Mouse (Mus musculus) thymus, adult 2 months (tissue): ENCODE measurements at regions not wholly inside any gene's neighbourhood (a gene's known extent, or its start where the extent isn't known, plus 50 kb on each side); places are given as distances from the start of the nearest gene placed in this dataset.

Experiments used
- DNase-seq: peaks from one replicate; pipeline ENCODE4 v3.0.0; 2021
- H3K27ac ChIP-seq: fragments of 200-500 bp; 2 replicates; pipeline ENCODE4 v1.5.1; 2012; ENCODE audit warnings: low read length, control low read depth; ENCODE audit not compliant: control insufficient read depth, insufficient read depth
- H3K27me3 ChIP-seq: fragments of 200-500 bp; 2 replicates; pipeline ENCODE4 v1.6.1; 2012; ENCODE audit warnings: mild to moderate bottlenecking, low read length, moderate library complexity, mixed read lengths; ENCODE audit not compliant: control insufficient read depth, insufficient read depth
- H3K36me3 ChIP-seq: fragments of 200-500 bp; 2 replicates; pipeline ENCODE4 v1.6.1; 2012; ENCODE audit warnings: mild to moderate bottlenecking, low read length, moderate library complexity; ENCODE audit not compliant: control insufficient read depth, insufficient read depth
- H3K4me1 ChIP-seq: fragments of 200-500 bp; replicated peaks from 2 replicates; pipeline ENCODE4 v1.6.1; 2012; ENCODE audit warnings: low read length; ENCODE audit not compliant: control insufficient read depth, insufficient read depth
- H3K4me3 ChIP-seq: fragments of 200-500 bp; 2 replicates; pipeline ENCODE4 v1.5.1; 2012; ENCODE audit warnings: mild to moderate bottlenecking, low read length, control low read depth, moderate library complexity; ENCODE audit not compliant: control insufficient read depth, insufficient read depth
- CTCF ChIP-seq: fragments of 200-500 bp; IDR thresholded peaks from 2 replicates; pipeline ENCODE4 v1.5.1; 2012; ENCODE audit warnings: mild to moderate bottlenecking, control low read depth, low read length, moderate library complexity, borderline replicate concordance; ENCODE audit not compliant: control insufficient read depth, poor library complexity, insufficient read depth; ENCODE audit errors: extremely low read depth
- POLR2A ChIP-seq: fragments of 200-500 bp; IDR thresholded peaks from 2 replicates; pipeline ENCODE4 v1.6.1; 2012; ENCODE audit warnings: mild to moderate bottlenecking, low read length, control low read depth, moderate library complexity; ENCODE audit not compliant: control insufficient read depth, poor library complexity, insufficient read depth; ENCODE audit errors: extremely low read depth
- WGBS: fragments of 180-500 bp; shearing (Covaris S2); methylation state at CpG from one replicate; pipeline ENCODE4 v1.1.7; 2018; 5-methylcytosine and 5-hydroxymethylcytosine counted together

GRCm38 (mm10) chr2:117840406-117840805, 271.3 kb upstream of the Thbs1 start:
- Histone ChIP-seq H3K27me3 (no peaks in the 10 kb centered on the region), H3K4me3 (no peak overlapping the region), H3K4me1 (no peaks in the 10 kb centered on the region), H3K27ac (no peak overlapping the region), H3K36me3 (no peaks in the 10 kb centered on the region)
- TF ChIP-seq CTCF, result no peak
- TF ChIP-seq POLR2A, result no peak
- WGBS, result 100% methylated on average over 1 of the region's 1 CpGs
- no peak for DNase-seq

- no peak overlapping the region for H3K4me3 ChIP-seq
- DNase-seq, result no peak
- H3K36me3 ChIP-seq, result no peaks in the 10 kb centered on the region
- no peaks in the 10 kb centered on the region for H3K27me3 ChIP-seq
- TF ChIP-seq CTCF (no peak), POLR2A (no peak)
- whole genome bisulfite sequencing, result 33% methylated on average over 1 of the region's 1 CpGs
- no peaks in the 10 kb centered on the region for H3K4me1 ChIP-seq
- H3K27ac ChIP-seq, result no peak overlapping the region
These were observed 269.2 kb upstream of the Thbs1 start for GRCm38 (mm10) chr2:117842309-117842986.

DNA sequence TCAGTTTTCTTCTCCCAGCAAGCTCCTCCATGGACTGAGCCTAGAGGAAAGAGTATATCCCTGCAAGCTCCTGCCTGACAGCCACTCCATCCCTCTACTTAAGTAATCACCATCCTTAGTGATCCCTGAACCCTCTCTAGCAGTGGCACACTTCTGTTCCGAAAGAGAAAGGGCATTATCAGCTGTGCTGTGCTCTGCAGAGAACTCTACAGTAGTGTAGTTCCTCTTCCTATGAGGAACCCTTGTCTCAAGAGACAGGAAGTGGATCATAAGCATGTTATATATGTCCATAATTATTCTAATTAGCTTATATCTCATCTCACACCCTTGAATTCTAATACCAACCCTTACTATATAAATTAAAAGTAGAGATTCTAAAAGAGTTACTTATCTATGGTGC, 259.2 kb upstream of the Thbs1 start:
- WGBS, result 14% methylated on average over 1 of the region's 1 CpGs
- no peak overlapping the region for H3K4me3 ChIP-seq
- no peak for TF ChIP-seq CTCF
- TF ChIP-seq POLR2A, result no peak
- DNase-seq, result no peak
- H3K27ac ChIP-seq, result no peak overlapping the region
- H3K36me3 ChIP-seq, result no peaks in the 10 kb centered on the region
- H3K27me3 ChIP-seq, result no peaks in the 10 kb centered on the region
- no peaks in the 10 kb centered on the region for H3K4me1 ChIP-seq

GRCm38 (mm10) chr2:117862301-117862700, 249.4 kb upstream of the Thbs1 start:
- no peaks in the 10 kb centered on the region for H3K36me3 ChIP-seq
- no peak for DNase-seq
- no peaks in the 10 kb centered on the region for H3K4me1 ChIP-seq
- no peak overlapping the region for H3K4me3 ChIP-seq
- no peak overlapping the region for H3K27ac ChIP-seq
- no peak for TF ChIP-seq CTCF
- TF ChIP-seq POLR2A, result no peak
- no peaks in the 10 kb centered on the region for H3K27me3 ChIP-seq
- WGBS, result 91% methylated on average over 3 of the region's 3 CpGs

DNA sequence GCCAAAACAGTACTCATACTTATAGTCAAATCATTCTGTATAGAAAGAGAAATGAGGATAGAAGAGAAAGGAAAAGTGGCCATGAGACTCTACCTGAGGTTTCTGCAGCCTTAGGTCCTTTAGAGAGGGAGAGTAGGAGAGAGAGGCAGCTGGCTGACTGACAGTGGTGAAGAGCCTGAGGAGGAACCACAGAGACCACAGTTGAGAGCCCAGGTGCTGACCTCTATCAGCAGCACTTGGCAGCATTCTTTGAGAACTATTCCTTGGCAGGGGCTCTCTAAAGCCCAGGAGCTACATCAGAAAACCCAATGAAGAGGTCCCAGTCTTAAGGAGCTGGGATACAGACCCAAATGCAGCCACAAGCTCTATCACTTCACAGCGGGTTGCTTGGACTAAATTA, 246.6 kb upstream of the Thbs1 start:
- Histone ChIP-seq H3K36me3 (no peaks in the 10 kb centered on the region), H3K27ac (no peak overlapping the region), H3K27me3 (no peaks in the 10 kb centered on the region), H3K4me1 (no peaks in the 10 kb centered on the region), H3K4me3 (no peak overlapping the region)
- no peak for DNase-seq
- TF ChIP-seq CTCF, result no peak
- no peak for TF ChIP-seq POLR2A
- WGBS, result 93% methylated on average over 1 of the region's 1 CpGs

- H3K27me3 ChIP-seq, result no peaks in the 10 kb centered on the region
- H3K27ac ChIP-seq, result no peak overlapping the region
- H3K4me3 ChIP-seq, result no peak overlapping the region
- no peak for DNase-seq
- H3K36me3 ChIP-seq, result no peaks in the 10 kb centered on the region
- H3K4me1 ChIP-seq, result no peaks in the 10 kb centered on the region
- WGBS, result 91% methylated on average over 4 of the region's 4 CpGs
- no peak for TF ChIP-seq CTCF
- TF ChIP-seq POLR2A, result no peak
These were observed 244.7 kb upstream of the Thbs1 start for GRCm38 (mm10) chr2:117866946-117867345.

GRCm38 (mm10) chr2:117867409-117867808, 244.3 kb upstream of the Thbs1 start:
- no peak overlapping the region for H3K27ac ChIP-seq
- no peak for TF ChIP-seq POLR2A
- no peak for TF ChIP-seq CTCF
- WGBS, result 91% methylated on average over 3 of the region's 3 CpGs

More at GRCm38 (mm10) chr2:117867409-117867808, 244.3 kb upstream of the Thbs1 start:
- H3K4me1 ChIP-seq, result no peaks in the 10 kb centered on the region
- DNase-seq, result no peak
- no peak overlapping the region for H3K4me3 ChIP-seq
- H3K36me3 ChIP-seq, result no peaks in the 10 kb centered on the region
- H3K27me3 ChIP-seq, result no peaks in the 10 kb centered on the region
